Mouse (Mus musculus) brown adipose tissue, adult 24 weeks (tissue): Measurements from ENCODE around the gene Unc119. TPM values are rescaled to one million over a fixed set of nuclear protein-coding genes. Genes with fewer than 3 reads are reported as not detected.

Experiments
- polyA plus RNA-seq: library from polyadenylated mRNA; stranded (reverse); fragments of >200 nt; gene quantifications from 2 replicates; pipeline ENCODE4 v1.2.4, GENCODE M21; 2012; ENCODE audit not compliant: missing spikeins, insufficient read depth, insufficient read length

The Unc119 gene
- polyA plus RNA-seq, 1 experiment, result 30.7 TPM

Other genes with a start within 250 kb of the Unc119 start
- gene Fam222b, start 248.8 kb upstream of the Unc119 start, polyA plus RNA-seq, result 5.8 and 7.5 TPM in 2 replicates
- gene Traf4, start 177.9 kb upstream of the Unc119 start, polyA plus RNA-seq, result 45.7 and 47.5 TPM in 2 replicates
- 3.2 and 6.3 TPM in 2 replicates for gene Nek8, start 166.8 kb upstream of the Unc119 start, polyA plus RNA-seq
- gene Tlcd1, start 166.8 kb upstream of the Unc119 start, polyA plus RNA-seq, result 77.2 and 118 TPM in 2 replicates
- 881 and 950 TPM in 2 replicates for gene Rpl23a, start 159.9 kb upstream of the Unc119 start, polyA plus RNA-seq
- 61.8 and 78.8 TPM in 2 replicates for gene Rab34, start 155.1 kb upstream of the Unc119 start, polyA plus RNA-seq
- 102 and 105 TPM in 2 replicates for gene Proca1, start 150.1 kb upstream of the Unc119 start, polyA plus RNA-seq
- 42.0 and 44.9 TPM in 2 replicates for gene Sdf2, start 97.7 kb upstream of the Unc119 start, polyA plus RNA-seq
- gene Supt6, start 97.5 kb upstream of the Unc119 start, polyA plus RNA-seq, result 20.1 and 20.7 TPM in 2 replicates
- 74.3 and 104 TPM in 2 replicates for gene 2610507B11Rik, start 81.7 kb upstream of the Unc119 start, polyA plus RNA-seq
- gene BC030499, start 52.6 kb upstream of the Unc119 start, polyA plus RNA-seq, result not detected in 2 replicates
- gene Spag5, start 42.0 kb upstream of the Unc119 start, polyA plus RNA-seq, result 0.29 and 0.87 TPM in 2 replicates
- 1.9 and 2.3 TPM in 2 replicates for gene Aldoc, start 20.5 kb upstream of the Unc119 start, polyA plus RNA-seq
- gene Pigs, start 15.1 kb upstream of the Unc119 start, polyA plus RNA-seq, result 14.4 and 19.7 TPM in 2 replicates
- gene Foxn1, start 43.1 kb downstream of the Unc119 start, polyA plus RNA-seq, result not detected in 2 replicates
- not detected in 2 replicates for gene Slc13a2, start 78.7 kb downstream of the Unc119 start, polyA plus RNA-seq
- gene Slc46a1, start 122.2 kb downstream of the Unc119 start, polyA plus RNA-seq, result 9.2 and 11.8 TPM in 2 replicates
- not detected in 2 replicates for gene Sarm1, start 154.3 kb downstream of the Unc119 start, polyA plus RNA-seq
- gene Vtn, start 155.6 kb downstream of the Unc119 start, polyA plus RNA-seq, result 6.4 and 10.8 TPM in 2 replicates
- gene Sebox, start 160.0 kb downstream of the Unc119 start, polyA plus RNA-seq, result not detected in 2 replicates
- 21.4 and 27.2 TPM in 2 replicates for gene Tmem199, start 168.7 kb downstream of the Unc119 start, polyA plus RNA-seq
- 190 and 193 TPM in 2 replicates for gene Poldip2, start 168.7 kb downstream of the Unc119 start, polyA plus RNA-seq
- gene Tnfaip1, start 192.8 kb downstream of the Unc119 start, polyA plus RNA-seq, result 25.2 and 30.1 TPM in 2 replicates
- gene Ift20, start 192.9 kb downstream of the Unc119 start, polyA plus RNA-seq, result 67.3 and 75.5 TPM in 2 replicates
- 14.8 and 20.7 TPM in 2 replicates for gene Tmem97, start 207.3 kb downstream of the Unc119 start, polyA plus RNA-seq